9 mouse cellular contexts compared by ENCODE assay signal in genomic region chr6:71438070-71438469, GRCm38 (mm10). TPM values are rescaled to one million over a fixed set of nuclear protein-coding genes. Genes with fewer than 3 reads are reported as not detected.
A peak's percentile ranks its signal among the peaks of the same experiment; 100 is the strongest.
DNase-seq lines count a peak whose midpoint lies in the region; ATAC-seq and TF ChIP-seq lines count a peak whose summit lies in the region.
"Had no signal": no experiment of that assay in that cellular context is flagged by ENCODE, and none has a peak within 500 bp of the region (broad histone marks: within the 10 kb centered on the region; RNA-seq: fewer than 3 reads in every experiment).

No protein-coding gene starts in this region.

- ATAC-seq in heart, embryonic 15.5 days (replicated peaks; ENCODE audit: insufficient number of reproducible peaks, insufficient read depth, low FRiP score, low read depth), result no peak
- no peak for ATAC-seq in hindbrain, embryonic 13.5 days (ENCODE audit: low FRiP score)
- ATAC-seq in midbrain, embryonic 12.5 days (ENCODE audit: low FRiP score, low read depth), result no peak

- no peak for TF ChIP-seq POLR2A in bone marrow macrophage, adult 2 months (IDR thresholded peaks at IDR 0.05; ENCODE audit: borderline replicate concordance, low read depth, low read length)

- no peak overlapping the region for H3K4me3 ChIP-seq in heart, embryonic 15.5 days
- H3K4me3 ChIP-seq in bone marrow macrophage, adult 2 months (ENCODE audit: insufficient read depth, low read length), result peak overlapping the region; percentile 31; the same call in 1 of the 2 replicates
- peak overlapping the region; percentile 11 for H3K4me3 ChIP-seq in hindbrain, embryonic 13.5 days
- no peak overlapping the region for H3K4me3 ChIP-seq in midbrain, embryonic 12.5 days

- no peak for DNase-seq in heart, postnatal 36 days
- DNase-seq in frontal cortex, postnatal 36 days (ENCODE audit: low spot score in 2 of 2), result no peak
- no peak for DNase-seq in cerebellum, postnatal 25 days
- no peak for DNase-seq in left cerebral cortex, postnatal 25 days (ENCODE audit: low spot score in 2 of 2)
- DNase-seq: gastrocnemius, postnatal 10 days had no signal

- peak overlapping the region; percentile 23; the same call in 1 of the 2 replicates for H3K4me2 ChIP-seq in heart, embryonic 15.5 days
- peak overlapping the region; percentile 82 for H3K4me2 ChIP-seq in hindbrain, embryonic 13.5 days
- H3K4me2 ChIP-seq in midbrain, embryonic 12.5 days (replicated peaks), result peak overlapping the region; percentile 75

- peaks cover 33% of the 10 kb centered on the region for H3K4me1 ChIP-seq in heart, embryonic 15.5 days (replicated peaks)
- peaks cover 32% of the 10 kb centered on the region for H3K4me1 ChIP-seq in bone marrow macrophage, adult 2 months (ENCODE audit: control insufficient read depth, insufficient read depth, low read length)
- peaks cover 48% of the 10 kb centered on the region for H3K4me1 ChIP-seq in hindbrain, embryonic 13.5 days (replicated peaks)
- H3K4me1 ChIP-seq in midbrain, embryonic 12.5 days, result peaks cover 29% of the 10 kb centered on the region

- no peak overlapping the region for H3K9ac ChIP-seq in heart, embryonic 15.5 days
- peak overlapping the region; percentile 59 for H3K9ac ChIP-seq in hindbrain, embryonic 13.5 days
- H3K9ac ChIP-seq in midbrain, embryonic 12.5 days (replicated peaks), result peak overlapping the region; percentile 16; the same call in 1 of the 2 replicates

- intact Hi-C loops in heart, postnatal 36 days (cut with DNase I), result loop anchor here (2.0 kb wide), 1 partner anchor 21 kb away; no protein-coding TSS in a partner anchor
- intact Hi-C loops in left cerebral cortex, postnatal 25 days (cut with DNase I), result loop anchor here (5.0 kb wide), 1 partner anchor 104 kb away; the partner anchor contains the start of gene Chmp3

- TF ChIP-seq CTCF in bone marrow macrophage, adult 2 months (IDR thresholded peaks at IDR 0.05; ENCODE audit: low read depth, low read length), result no peak

- 68% methylated on average over 1 of the region's 1 CpGs for WGBS in heart, embryonic 15.5 days
- 48% methylated on average over 1 of the region's 1 CpGs for WGBS in hindbrain, embryonic 13.5 days
- 70% methylated on average over 1 of the region's 1 CpGs for WGBS in midbrain, embryonic 12.5 days

- H3K9me3 ChIP-seq in heart, embryonic 15.5 days (replicated peaks), result no peaks in the 10 kb centered on the region
- H3K9me3 ChIP-seq in hindbrain, embryonic 13.5 days, result no peaks in the 10 kb centered on the region
- no peaks in the 10 kb centered on the region for H3K9me3 ChIP-seq in midbrain, embryonic 12.5 days

- no peak overlapping the region for H3K27ac ChIP-seq in heart, embryonic 15.5 days
- H3K27ac ChIP-seq in bone marrow macrophage, adult 2 months (ENCODE audit: insufficient read depth, low read depth, low read length), result peak overlapping the region; percentile 73
- no peak overlapping the region for H3K27ac ChIP-seq in hindbrain, embryonic 13.5 days
- no peak overlapping the region for H3K27ac ChIP-seq in midbrain, embryonic 12.5 days (replicated peaks)

- no peaks in the 10 kb centered on the region for H3K27me3 ChIP-seq in heart, embryonic 15.5 days
- H3K27me3 ChIP-seq in hindbrain, embryonic 13.5 days, result no peaks in the 10 kb centered on the region
- H3K27me3 ChIP-seq in midbrain, embryonic 12.5 days, result no peaks in the 10 kb centered on the region

- H3K36me3 ChIP-seq in heart, embryonic 15.5 days, result no peaks in the 10 kb centered on the region
- H3K36me3 ChIP-seq in hindbrain, embryonic 13.5 days, result no peaks in the 10 kb centered on the region
- no peaks in the 10 kb centered on the region for H3K36me3 ChIP-seq in midbrain, embryonic 12.5 days

RNA-seq across cellular contexts. Expression of gene Rmnd5a, which starts 2.4 kb away (rescaled TPM):
- polyA plus RNA-seq in heart, embryonic 15.5 days (2015; fragmentation: Nextera tagmentation; extraction: Ambion mirVana), result 8.4 and 9.9 TPM in 2 replicates
- 10 to 100 TPM; 74.7 to 79.6 TPM for total RNA-seq in heart, postnatal 36 days (2021)
- 52.9 and 59.1 TPM in 2 replicates for polyA plus RNA-seq in bone marrow macrophage, adult 2 months (2012; ENCODE audit: insufficient read depth, insufficient read length, missing spikeins)
- polyA plus RNA-seq in hindbrain, embryonic 13.5 days (2015; fragmentation: Nextera tagmentation; extraction: Ambion mirVana), result 7.8 and 9.0 TPM in 2 replicates
- polyA plus RNA-seq in midbrain, embryonic 12.5 days (2016; fragmentation: Nextera tagmentation; extraction: Ambion mirVana), result 15.2 and 17.3 TPM in 2 replicates
- 100 to 1,000 TPM in 1 of 2 experiments, 10 to 100 TPM in 1; 96.3 to 108 TPM for total RNA-seq in left cerebral cortex, postnatal 25 days (2021)

RNA-seq across cellular contexts. Expression of gene Rnf103, which starts 55.6 kb away (rescaled TPM):
- polyA plus RNA-seq in heart, embryonic 15.5 days (2015; fragmentation: Nextera tagmentation; extraction: Ambion mirVana), result 14.5 and 15.8 TPM in 2 replicates
- 10 to 100 TPM; 26.1 to 27.0 TPM for total RNA-seq in heart, postnatal 36 days (2021)
- polyA plus RNA-seq in bone marrow macrophage, adult 2 months (2012; ENCODE audit: insufficient read depth, insufficient read length, missing spikeins), result 27.2 and 29.2 TPM in 2 replicates
- 23.1 and 23.8 TPM in 2 replicates for polyA plus RNA-seq in hindbrain, embryonic 13.5 days (2015; fragmentation: Nextera tagmentation; extraction: Ambion mirVana)
- polyA plus RNA-seq in midbrain, embryonic 12.5 days (2016; fragmentation: Nextera tagmentation; extraction: Ambion mirVana), result 25.0 and 27.4 TPM in 2 replicates
- 10 to 100 TPM; 49.8 to 54.0 TPM for total RNA-seq in left cerebral cortex, postnatal 25 days (2021)

Comparison
In these comparisons a context has a peak if more than half of its experiments do, and no peak if none do; other contexts are left out.
1. H3K4me2 ChIP-seq: peak in every context shown above with its lines; median percentile 82 in hindbrain, embryonic 13.5 days; 75 in midbrain, embryonic 12.5 days; 23 in heart, embryonic 15.5 days.
2. H3K4me3 ChIP-seq: peak in bone marrow macrophage, adult 2 months (single experiment) and hindbrain, embryonic 13.5 days (single experiment); none in heart, embryonic 15.5 days (single experiment) and midbrain, embryonic 12.5 days (single experiment).